Mouse (Mus musculus) kidney, adult 2 months (tissue): ENCODE measurements at regions not wholly inside any gene's neighbourhood (a gene's known extent, or its start where the extent isn't known, plus 50 kb on each side); places are given as distances from the start of the nearest gene placed in this dataset.

Experiments
- CTCF ChIP-seq: fragments of 200-500 bp; conservative IDR thresholded peaks from 2 replicates; pipeline ENCODE4 v1.5.1; 2011; ENCODE audit warnings: low read depth, mild to moderate bottlenecking, control low read depth, low read length, moderate library complexity, mixed read lengths; ENCODE audit not compliant: insufficient read depth, insufficient read length
- POLR2A ChIP-seq: fragments of 200-500 bp; IDR thresholded peaks from one replicate; pipeline ENCODE4 v1.6.1; 2011; ENCODE audit warnings: low read depth, low read length, control low read depth

- TF ChIP-seq CTCF (no peak), POLR2A (no peak)
Measured at GRCm38 (mm10) chr13:15227641-15228040, 235.4 kb upstream of the Gli3 start.
